Mouse (Mus musculus): ENCODE results near the gene Gnas.
"Not testable (repeated sequence)": the region's sequence is repeated elsewhere in the genome, so short reads cannot be mapped to it uniquely, and the experiment has no call there.

Gnas gene

DNA sequence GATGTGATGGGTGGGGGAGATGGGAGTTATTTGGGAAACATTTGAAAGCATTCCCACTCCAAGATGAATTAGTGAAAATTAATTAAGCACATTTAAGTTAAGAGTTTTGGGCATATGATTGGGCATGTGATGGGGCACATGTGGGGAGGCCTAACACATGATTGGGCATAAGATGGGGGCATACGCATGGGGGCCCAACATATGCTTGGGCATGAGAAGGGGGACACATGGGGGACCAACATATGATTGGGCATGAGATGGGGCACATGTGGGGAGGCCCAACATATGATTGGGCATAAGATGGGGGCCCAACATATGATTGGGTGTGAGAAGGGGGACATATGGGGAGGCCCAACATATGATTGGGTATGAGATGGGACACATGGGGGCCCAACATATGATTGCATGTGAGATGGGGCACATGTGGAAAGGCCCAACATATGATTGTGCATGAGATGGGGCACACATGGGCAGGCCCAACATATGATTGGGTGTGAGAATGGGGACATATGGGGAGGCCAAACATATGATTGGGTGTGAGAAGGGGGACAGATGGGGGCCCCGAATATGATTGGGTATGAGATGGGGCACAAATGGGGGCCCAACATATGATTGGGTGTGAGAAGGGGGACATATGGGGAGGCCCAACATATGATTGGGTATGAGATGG, 63.0 kb downstream of the Gnas start:
- DNase-seq (ENCODE audit: extremely low read depth, low read depth, low spot score), result not testable (repeated sequence)

DNA sequence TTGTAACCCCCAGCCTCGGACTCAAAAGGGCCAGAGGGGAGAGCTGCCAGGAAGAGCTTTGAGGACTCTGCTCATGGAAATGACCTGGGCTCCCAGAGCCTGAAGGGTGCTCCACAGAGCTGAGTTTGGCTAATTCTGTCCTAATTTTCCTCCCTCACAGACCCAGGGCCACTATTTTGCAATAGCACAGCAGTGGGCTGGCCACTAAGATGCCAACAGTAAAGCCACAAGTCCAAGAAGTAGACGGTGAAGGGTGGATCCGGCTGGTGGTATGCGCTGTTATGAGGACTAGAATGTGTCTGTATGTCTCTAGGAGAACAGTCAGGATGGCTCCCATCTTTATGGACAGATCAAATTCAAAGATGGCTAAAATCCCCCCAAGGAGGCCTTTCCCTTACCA, 74.4 kb downstream of the Gnas start:
- no peak for DNase-seq (ENCODE audit: extremely low read depth, low read depth, low spot score)

- no peak for DNase-seq (ENCODE audit: extremely low read depth, low read depth, low spot score)
Measured at GRCm38 (mm10) chr2:174359656-174360055, 75.5 kb downstream of the Gnas start.

DNA sequence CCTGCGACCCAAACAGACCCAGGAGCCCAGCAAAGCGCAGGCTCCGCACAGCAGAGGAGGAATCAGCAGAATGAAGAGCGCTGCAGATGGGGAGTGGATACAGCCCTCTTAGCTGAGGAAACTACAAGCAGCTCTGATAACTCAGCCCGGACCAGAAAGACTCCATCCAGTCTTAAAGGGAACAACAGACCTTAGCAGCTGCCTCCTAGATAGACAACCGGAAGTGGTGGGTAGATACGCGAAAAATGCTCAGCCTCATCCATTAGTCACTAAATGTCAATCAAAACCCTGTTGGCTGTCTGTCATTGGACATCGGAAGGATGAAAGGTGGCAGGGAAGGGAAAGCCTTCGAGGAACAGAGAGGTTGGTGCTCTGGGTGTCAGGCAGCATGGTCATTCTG, 82.5 kb downstream of the Gnas start:
- DNase-seq (ENCODE audit: extremely low read depth, low read depth, low spot score), result no peak

- no peak for DNase-seq (ENCODE audit: extremely low read depth, low read depth, low spot score)
Measured at GRCm38 (mm10) chr2:174381021-174381420, 96.9 kb downstream of the Gnas start.

GRCm38 (mm10) chr2:174391936-174392335, 107.8 kb downstream of the Gnas start:
- DNase-seq (ENCODE audit: extremely low read depth, low read depth, low spot score), result no peak

DNA sequence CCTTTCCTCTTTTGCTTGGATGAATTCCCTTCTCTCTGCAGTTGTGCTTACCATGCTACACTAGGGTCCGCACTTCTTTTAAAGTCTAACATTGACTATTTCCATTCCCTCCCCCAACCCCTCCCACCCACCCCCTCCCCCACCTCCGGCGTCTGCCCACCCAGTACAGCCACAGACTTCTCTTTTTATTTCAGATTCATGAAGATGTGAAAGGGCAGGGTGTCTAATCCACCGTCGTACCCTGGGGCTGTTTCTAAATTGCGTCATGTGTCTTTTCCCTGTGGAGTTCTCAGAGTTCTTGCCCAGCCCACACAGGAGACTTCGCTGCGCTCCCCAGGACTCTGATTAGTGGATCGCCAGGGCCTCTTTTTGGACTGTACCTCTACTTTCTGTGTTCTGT, 108.4 kb downstream of the Gnas start:
- DNase-seq (ENCODE audit: extremely low read depth, low read depth, low spot score), result no peak

DNA sequence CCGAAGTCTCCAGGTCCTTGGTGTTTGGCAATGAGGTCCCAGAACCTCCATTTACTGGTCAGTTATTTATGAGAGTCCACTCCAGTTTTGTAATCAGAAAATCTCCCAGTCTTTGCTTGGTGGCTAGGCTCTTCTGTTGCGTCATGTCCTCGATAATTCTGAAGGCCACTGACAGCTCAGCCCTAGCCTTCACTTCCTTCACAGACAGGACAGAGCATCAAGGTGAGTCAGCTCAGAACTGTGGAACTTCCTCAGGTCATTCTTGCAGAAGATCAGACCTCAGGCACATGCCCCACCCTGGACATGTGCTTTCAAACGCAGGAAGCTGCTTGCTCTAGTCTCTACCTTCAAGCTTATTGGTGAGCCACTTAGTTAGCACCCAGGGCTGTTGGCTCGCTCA, 109.3 kb downstream of the Gnas start:
- no peak for DNase-seq (ENCODE audit: extremely low read depth, low read depth, low spot score)

Measured in fat pad, adult 2 months (tissue).